Mouse (Mus musculus) thymus, adult 2 months (tissue): Measurements from ENCODE around the gene Pth1r.

Source experiments
- CTCF ChIP-seq: fragments of 200-500 bp; IDR thresholded peaks from 2 replicates; pipeline ENCODE4 v1.5.1; 2012; ENCODE audit warnings: mild to moderate bottlenecking, control low read depth, low read length, moderate library complexity, borderline replicate concordance; ENCODE audit not compliant: control insufficient read depth, poor library complexity, insufficient read depth; ENCODE audit errors: extremely low read depth
- POLR2A ChIP-seq: fragments of 200-500 bp; IDR thresholded peaks from 2 replicates; pipeline ENCODE4 v1.6.1; 2012; ENCODE audit warnings: mild to moderate bottlenecking, low read length, control low read depth, moderate library complexity; ENCODE audit not compliant: control insufficient read depth, poor library complexity, insufficient read depth; ENCODE audit errors: extremely low read depth

DNA sequence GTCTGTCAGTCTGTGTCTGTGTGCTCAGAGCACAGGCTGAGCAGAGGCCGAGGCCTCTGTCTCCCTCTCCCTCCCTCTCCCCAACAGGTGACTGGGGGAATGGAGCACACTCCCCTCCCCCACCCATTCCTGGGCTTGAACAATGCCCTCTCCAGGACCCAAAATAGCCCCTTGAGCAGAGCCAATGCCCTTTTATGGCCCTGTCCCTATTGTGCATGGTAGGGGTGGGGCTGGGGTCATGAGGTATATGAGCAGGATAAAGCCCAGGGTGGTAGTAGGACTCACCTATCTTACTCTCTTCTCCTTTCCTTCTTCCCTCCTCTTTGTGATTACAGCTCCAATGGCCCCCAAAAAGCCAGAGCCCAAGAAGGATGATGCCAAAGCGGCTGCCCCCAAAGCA, 16.5 kb upstream of the Pth1r start:
- no peak for TF ChIP-seq CTCF
- no peak for TF ChIP-seq POLR2A
